Mouse (Mus musculus) ZHBTc4 (cell line): ENCODE results near the gene Tmem207.
"Not testable (repeated sequence)": the region's sequence is repeated elsewhere in the genome, so short reads cannot be mapped to it uniquely, and the experiment has no call there.

Source experiments
- DNase-seq: peaks from one replicate; pipeline ENCODE4 v3.0.0-alpha.2; 2011; ENCODE audit warnings: low read depth, low spot score

Tmem207 gene

GRCm38 (mm10) chr16:26526669-26527068 lies at the start of gene Tmem207:
Tmem207 (minus strand) TSS chr16:26526769.
- DNase-seq, result no peak

DNA sequence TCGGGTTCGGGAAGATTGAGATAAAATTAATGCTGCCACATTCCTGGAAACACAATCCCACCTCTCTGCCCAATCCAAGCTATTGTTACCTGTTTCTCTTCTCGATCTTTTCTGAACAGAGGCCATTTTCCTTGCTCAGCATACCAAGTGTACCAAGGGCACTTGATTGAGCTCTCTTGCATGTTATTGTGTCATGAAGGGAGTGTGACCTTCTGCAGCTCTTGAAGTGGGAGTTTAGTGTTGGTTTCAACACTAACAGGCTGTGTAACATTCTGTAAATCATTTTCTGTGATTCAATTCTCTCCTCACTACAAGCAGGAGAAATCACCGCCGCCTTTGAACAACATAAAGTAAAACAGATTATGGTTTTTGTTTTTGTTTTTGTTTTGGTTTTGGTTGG lies 47.6 kb upstream of the Tmem207 start:
- DNase-seq, result no peak

GRCm38 (mm10) chr16:26571836-26572235 lies 45.3 kb upstream of the Tmem207 start:
- no peak for DNase-seq

DNA sequence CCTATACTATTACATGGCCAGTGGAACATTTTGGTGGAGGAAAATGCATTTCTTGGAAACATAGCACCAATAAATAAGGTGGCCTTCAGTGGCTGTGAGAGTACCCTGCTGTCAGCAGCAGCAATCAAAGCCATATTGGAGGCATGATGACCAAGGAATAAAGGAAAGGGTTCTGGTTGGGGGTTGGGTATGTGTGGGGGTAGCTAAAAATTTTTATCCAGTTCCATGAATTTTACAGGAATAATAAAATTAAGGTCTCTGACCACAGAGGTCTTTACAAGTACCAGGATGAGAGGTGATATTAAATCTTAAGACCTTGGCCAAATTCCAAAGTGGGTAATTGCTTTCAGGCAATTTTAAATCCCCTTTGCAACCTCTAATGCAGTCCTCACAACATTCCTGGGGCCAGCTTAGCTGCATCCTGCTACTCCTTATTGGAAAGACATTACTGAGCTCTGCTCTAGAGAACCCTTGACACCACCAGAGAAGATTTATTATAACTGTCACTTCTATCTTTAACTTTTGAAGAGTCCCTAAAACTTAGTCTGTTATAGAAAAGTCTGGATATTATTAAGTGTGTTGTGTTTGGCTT lies 42.9 kb upstream of the Tmem207 start:
- no peak for DNase-seq

DNA sequence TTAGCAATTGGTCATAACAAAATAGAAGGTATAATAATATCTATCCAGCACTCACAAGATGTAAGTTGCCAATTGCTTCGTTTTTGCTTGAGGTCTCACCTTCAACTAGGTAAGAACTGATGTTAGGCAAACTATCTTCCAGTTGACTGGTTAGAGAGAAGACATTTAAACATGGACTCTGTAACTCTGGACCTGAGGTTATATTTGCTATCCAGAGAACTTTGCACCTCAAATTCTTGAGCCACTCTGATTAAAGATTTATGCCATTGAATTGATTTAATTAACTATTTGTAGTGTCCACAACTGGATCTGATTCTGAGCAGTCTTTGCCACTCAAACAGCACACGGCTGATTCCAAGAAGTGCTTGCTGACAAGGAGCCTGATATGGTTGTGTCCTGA lies 36.2 kb upstream of the Tmem207 start:
- DNase-seq, result no peak

- DNase-seq, result no peak
Observed at GRCm38 (mm10) chr16:26561743-26562142, 35.2 kb upstream of the Tmem207 start.

DNA sequence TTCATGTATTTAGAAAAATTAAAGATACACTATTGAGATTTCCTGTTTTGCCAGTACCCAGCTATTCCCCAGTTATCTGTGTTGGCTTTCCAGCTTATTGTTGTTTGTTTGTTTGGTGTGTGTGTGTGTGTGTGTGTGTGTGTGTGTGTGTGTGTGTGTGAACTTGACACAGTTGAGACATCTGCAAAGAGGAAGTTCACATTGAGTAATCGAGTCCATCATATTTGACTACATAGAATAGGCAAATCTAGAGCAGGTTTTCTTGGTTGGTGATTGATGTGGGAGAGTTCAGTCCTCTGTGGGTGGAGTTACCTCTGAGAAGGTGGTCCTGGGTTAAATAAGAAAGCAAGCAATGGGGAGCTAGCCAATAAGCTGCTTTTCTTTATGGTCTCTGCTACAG lies 32.2 kb upstream of the Tmem207 start:
- no peak for DNase-seq

DNA sequence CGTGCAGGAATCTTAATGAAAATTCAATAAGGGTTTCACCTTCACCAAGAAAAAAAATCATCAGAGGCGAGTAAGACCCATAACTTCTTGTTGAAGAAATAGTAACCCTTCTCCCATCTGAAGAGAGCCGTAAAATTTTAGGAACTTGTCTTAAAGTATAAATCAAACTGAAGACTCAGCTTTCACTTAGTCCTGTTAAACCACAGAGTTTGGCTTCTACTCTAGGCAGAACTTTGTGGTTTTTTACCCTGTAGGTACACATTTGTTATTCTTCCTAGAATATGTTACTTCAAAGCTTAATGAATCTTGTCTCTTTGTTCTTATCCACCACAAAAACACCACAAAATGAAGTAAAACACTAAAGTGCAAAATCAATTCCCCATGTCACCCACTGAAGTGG lies 25.7 kb upstream of the Tmem207 start:
- DNase-seq, result no peak

DNA sequence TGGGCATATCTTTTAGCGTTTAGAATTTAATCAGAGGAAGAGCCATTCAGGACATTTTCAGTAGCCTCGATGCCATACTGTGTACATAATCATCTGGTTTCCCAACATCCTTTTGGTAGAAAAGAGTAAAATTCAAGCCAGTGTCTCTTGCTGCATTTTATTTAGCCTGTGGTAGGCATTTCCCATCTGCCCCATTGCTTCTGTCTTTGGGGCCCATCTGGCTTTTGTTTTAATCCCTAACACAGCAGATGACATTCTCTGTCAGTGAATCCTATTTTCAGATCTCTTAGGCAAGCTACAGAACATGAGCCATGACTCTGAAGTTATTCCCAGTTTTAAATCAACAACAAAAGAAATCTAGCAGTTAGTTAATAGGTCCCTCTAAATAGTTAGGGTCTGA lies 22.7 kb upstream of the Tmem207 start:
- no peak for DNase-seq

DNA sequence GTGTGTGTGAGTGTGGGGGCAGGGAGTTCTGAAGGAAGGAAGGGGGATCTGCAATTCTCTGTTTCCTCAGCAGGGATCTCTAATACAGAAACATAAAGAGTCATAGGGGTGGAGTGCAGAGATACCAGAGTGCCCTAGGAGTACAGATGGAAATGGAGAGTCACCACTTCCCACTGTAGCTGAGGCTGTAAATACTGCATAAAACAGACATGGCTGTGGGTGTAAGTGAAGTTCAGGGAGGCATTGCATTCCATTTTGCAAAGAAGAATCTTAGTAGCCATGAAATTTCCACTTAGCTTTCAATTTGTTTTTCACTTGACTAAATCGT lies 20.3 kb upstream of the Tmem207 start:
- no peak for DNase-seq

DNA sequence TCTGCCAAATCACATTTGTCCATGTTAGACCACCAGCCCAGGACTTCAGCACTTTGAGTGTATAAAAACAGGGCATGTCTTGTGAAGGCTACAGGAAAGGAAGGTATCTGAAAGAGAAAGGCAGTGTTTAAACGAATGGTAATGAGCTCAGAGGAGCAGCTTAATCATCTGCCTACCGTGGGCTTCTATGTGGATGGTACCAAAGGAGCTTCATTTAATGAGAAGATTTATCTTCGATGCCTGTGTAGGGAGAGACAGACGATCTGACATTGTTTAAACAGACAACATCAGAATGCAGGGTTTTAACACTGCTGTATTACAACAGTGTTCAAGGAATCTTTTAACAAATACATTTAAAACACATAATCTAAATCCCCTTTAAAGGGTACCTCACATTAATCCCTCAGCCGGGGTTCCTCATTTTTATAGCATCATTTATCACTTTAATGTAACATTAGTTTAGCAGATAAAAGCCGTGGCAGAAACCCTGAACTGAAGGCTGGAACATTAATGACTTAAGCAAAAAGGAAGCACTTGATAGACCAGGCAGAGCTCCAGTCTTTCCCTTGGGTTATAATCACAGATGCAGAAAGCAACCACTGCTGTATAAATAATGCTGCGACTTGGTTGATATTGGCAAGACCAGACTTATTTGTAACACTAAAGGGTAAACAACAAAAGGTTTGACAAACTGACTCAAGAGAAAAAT lies 19.8 kb upstream of the Tmem207 start:
- no peak for DNase-seq

DNA sequence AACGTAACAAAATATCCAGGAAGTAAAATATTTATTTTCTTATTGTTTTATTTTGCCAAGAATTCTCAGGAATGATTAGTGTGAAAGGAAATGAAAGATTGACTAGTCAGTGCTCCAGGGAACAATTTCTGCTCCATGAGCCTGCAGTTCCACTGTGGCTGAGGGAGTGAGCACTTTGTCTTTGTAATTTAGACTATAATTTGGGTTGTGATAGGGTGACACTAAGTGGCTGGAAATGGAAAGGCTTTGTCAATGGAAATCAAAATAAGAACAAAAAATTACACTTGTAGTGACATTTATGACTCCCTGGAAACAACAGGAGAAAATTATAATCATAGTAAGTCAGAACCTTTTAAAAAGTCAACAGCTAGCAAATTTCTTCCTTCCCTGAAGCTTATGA lies 5.7 kb upstream of the Tmem207 start:
- no peak for DNase-seq

DNA sequence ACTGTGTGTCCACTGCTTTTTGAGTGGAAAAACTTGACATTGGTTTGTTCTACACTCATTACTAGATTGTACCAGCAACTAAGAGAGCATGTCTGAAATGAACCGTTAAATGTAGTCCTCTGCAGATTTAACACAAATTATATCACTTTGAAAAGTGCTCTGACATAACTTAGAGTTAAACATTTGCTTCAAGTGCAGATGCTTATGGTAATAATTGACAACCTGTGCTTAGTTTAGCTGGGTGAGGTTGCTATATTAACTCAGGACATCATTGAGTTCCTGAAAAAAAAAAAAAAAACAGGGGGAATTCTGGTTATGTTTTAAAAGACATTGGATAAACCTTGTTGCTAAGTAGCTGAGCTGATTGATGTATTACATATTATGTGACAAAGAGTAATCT lies 3.9 kb upstream of the Tmem207 start:
- DNase-seq, result no peak

DNA sequence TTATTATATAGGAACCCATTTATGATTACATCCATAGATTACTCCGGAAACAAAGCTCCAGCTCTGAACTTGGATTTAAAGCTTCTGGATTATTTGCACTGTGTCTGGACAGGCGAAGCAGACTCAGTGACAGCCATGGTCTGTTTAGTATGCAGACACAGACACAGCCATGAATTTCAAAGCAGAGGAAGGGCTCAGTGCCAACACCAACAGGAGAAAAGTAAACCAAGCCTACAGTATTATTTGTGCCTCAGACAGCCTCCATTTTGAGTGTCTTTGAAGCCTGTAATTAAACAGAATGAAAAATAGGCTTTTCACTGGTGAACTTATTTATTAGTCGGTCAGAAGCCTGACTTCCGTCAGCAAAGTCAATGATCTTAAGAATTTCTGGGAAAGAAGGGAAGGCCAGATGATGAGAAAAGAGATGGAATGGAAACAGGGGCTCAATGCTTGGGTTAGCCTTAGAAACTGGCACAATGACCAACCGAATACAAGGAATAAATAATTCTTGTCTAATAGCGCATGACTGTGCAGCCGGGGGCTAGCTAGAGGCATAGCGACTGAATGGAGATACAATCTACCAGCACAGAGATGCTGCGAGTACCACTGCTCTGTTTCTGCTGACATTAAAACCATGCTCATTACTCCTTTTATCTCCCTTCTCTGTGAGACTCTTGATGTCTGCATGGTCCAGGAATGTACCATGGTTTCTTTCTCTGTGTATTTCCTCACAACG lies 1.5 kb upstream of the Tmem207 start:
- DNase-seq, result no peak

DNA sequence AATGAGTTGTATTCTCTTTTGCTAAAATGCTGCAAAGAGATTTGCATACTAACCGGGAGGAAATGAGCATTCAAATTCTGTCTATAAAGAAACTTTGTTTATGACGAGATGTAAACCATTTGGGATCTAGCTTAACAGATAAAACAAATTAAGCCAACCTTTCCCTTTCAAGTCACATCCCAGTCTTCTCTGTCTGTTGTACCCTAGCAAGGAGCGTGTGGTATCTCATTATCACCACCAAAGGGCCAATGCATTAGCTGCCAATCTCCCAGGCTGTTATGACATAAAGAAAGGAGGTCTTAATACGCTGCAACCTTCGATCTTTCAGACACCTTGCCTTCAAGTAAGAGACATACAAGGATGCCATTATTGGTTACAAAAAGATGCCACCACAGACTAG lies 737 bp downstream of the Tmem207 start:
- no peak for DNase-seq

DNA sequence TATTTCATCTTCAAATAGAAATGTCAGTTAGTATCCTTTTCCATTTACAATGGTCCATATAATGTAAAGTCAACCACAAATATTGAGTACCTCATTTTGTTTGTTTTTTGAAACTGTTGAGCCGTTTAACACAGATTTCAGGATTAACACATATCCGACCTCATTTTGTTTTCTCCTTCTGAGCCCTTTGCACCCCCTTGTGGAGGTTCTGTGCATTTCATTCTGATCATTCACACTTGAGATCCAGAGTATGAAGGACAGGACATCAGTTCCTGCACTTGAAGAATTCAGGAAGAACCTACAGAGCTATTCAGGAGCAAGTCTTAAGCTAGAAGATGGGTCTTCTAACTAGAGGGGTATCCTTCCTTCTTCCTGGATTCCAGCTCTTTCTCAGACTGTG lies 7.0 kb downstream of the Tmem207 start:
- DNase-seq, result peak; percentile 46

GRCm38 (mm10) chr16:26504961-26505360 lies 21.6 kb downstream of the Tmem207 start:
- DNase-seq, result no peak

DNA sequence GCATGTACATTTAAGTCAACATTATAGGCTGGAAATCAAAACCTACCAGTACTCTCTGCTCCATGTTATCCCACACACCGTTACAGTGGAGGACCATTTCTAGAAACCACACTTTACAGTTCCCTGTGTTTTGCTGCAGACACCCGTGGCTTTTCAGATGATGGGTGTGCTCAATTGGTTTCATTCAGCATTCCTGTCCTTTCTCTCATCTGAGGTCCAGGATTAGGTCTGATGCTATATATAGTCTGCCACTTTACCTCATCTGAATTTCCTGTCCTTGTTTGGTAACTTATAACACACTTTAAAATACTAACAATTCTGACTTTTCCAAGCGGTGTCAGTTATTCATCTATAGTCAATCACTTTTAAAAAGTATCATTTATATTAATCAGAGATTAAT lies 25.8 kb downstream of the Tmem207 start:
- DNase-seq, result no peak

- DNase-seq, result not testable (repeated sequence)
Observed at GRCm38 (mm10) chr16:26499705-26500104, 26.9 kb downstream of the Tmem207 start.

DNA sequence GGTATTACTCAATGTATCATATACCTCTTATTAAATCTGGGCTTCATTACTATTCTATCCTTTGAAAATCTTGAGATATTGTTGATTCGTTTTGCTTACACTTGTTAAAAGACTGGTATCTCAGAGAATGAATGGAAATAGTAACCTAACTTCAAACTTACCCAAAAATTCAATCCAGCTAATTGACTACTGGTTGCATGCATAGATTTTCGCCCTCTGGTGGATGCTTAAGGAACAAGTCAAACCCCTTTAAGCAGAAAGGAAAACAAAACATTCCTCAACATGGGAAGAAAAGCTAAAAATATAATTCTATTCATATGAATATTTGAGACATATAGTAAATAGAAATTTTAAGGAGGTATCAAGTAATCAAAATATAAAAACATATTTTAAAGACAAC lies 30.8 kb downstream of the Tmem207 start:
- DNase-seq, result peak; percentile 27

- DNase-seq, result no peak
Observed at GRCm38 (mm10) chr16:26471254-26471653, 55.3 kb downstream of the Tmem207 start.

GRCm38 (mm10) chr16:26466535-26466934 lies 60.0 kb downstream of the Tmem207 start:
- DNase-seq, result no peak

GRCm38 (mm10) chr16:26462835-26463234 lies 63.7 kb downstream of the Tmem207 start, which contains the start of gene Cldn16:
Cldn16 (plus strand) TSS chr16:26463135.
- DNase-seq, result no peak
